Mouse (Mus musculus): ENCODE results near the gene Chil1. TPM values are rescaled to one million over a fixed set of nuclear protein-coding genes. Genes with fewer than 3 reads are reported as not detected.
A peak's percentile ranks its signal among the peaks of the same experiment; 100 is the strongest.

Chil1 gene
- total RNA-seq, 1 experiment from 2014 or later: 0.48 TPM

GRCm38 (mm10) chr1:134198197-134198995, 16.4 kb downstream of the Chil1 start:
- ATAC-seq (replicated peaks; ENCODE audit: insufficient number of reproducible peaks, low FRiP score, low TSS enrichment, poor library complexity, severe bottlenecking): no peak

GRCm38 (mm10) chr1:134200481-134200880, 18.5 kb downstream of the Chil1 start:
- no peak for ATAC-seq (replicated peaks; ENCODE audit: insufficient number of reproducible peaks, low FRiP score, low TSS enrichment, poor library complexity, severe bottlenecking)

- ATAC-seq (replicated peaks; ENCODE audit: insufficient number of reproducible peaks, low FRiP score, low TSS enrichment, poor library complexity, severe bottlenecking): no peak
These were observed 19.2 kb downstream of the Chil1 start for GRCm38 (mm10) chr1:134200998-134201686.

GRCm38 (mm10) chr1:134201751-134202420, 19.9 kb downstream of the Chil1 start:
- ATAC-seq (replicated peaks; ENCODE audit: insufficient number of reproducible peaks, low FRiP score, low TSS enrichment, poor library complexity, severe bottlenecking): peak; percentile 51; the same call in 1 of the 2 replicates

GRCm38 (mm10) chr1:134204230-134204629, 22.3 kb downstream of the Chil1 start:
- ATAC-seq (replicated peaks; ENCODE audit: insufficient number of reproducible peaks, low FRiP score, low TSS enrichment, poor library complexity, severe bottlenecking): no peak

GRCm38 (mm10) chr1:134205296-134206018, 23.5 kb downstream of the Chil1 start:
- no peak for ATAC-seq (replicated peaks; ENCODE audit: insufficient number of reproducible peaks, low FRiP score, low TSS enrichment, poor library complexity, severe bottlenecking)

GRCm38 (mm10) chr1:134206085-134206484, 24.1 kb downstream of the Chil1 start:
- no peak for ATAC-seq (replicated peaks; ENCODE audit: insufficient number of reproducible peaks, low FRiP score, low TSS enrichment, poor library complexity, severe bottlenecking)

GRCm38 (mm10) chr1:134210179-134210755, 28.3 kb downstream of the Chil1 start:
- no peak for ATAC-seq (replicated peaks; ENCODE audit: insufficient number of reproducible peaks, low FRiP score, low TSS enrichment, poor library complexity, severe bottlenecking)

GRCm38 (mm10) chr1:134211043-134211442, 29.1 kb downstream of the Chil1 start:
- no peak for ATAC-seq (replicated peaks; ENCODE audit: insufficient number of reproducible peaks, low FRiP score, low TSS enrichment, poor library complexity, severe bottlenecking)

GRCm38 (mm10) chr1:134211631-134212030, 29.7 kb downstream of the Chil1 start:
- no peak for ATAC-seq (replicated peaks; ENCODE audit: insufficient number of reproducible peaks, low FRiP score, low TSS enrichment, poor library complexity, severe bottlenecking)

- no peak for ATAC-seq (replicated peaks; ENCODE audit: insufficient number of reproducible peaks, low FRiP score, low TSS enrichment, poor library complexity, severe bottlenecking)
These were observed 30.4 kb downstream of the Chil1 start for GRCm38 (mm10) chr1:134212351-134212750.

- ATAC-seq (replicated peaks; ENCODE audit: insufficient number of reproducible peaks, low FRiP score, low TSS enrichment, poor library complexity, severe bottlenecking): no peak
These were observed 31.4 kb downstream of the Chil1 start for GRCm38 (mm10) chr1:134213405-134213804.

- no peak for ATAC-seq (replicated peaks; ENCODE audit: insufficient number of reproducible peaks, low FRiP score, low TSS enrichment, poor library complexity, severe bottlenecking)
These were observed 33.1 kb downstream of the Chil1 start for GRCm38 (mm10) chr1:134215059-134215458.

- ATAC-seq (replicated peaks; ENCODE audit: insufficient number of reproducible peaks, low FRiP score, low TSS enrichment, poor library complexity, severe bottlenecking): no peak
These were observed 34.0 kb downstream of the Chil1 start for GRCm38 (mm10) chr1:134215751-134216628.

- ATAC-seq (replicated peaks; ENCODE audit: insufficient number of reproducible peaks, low FRiP score, low TSS enrichment, poor library complexity, severe bottlenecking): no peak
These were observed 34.6 kb downstream of the Chil1 start for GRCm38 (mm10) chr1:134216629-134216971.

- no peak for ATAC-seq (replicated peaks; ENCODE audit: insufficient number of reproducible peaks, low FRiP score, low TSS enrichment, poor library complexity, severe bottlenecking)
These were observed 35.1 kb downstream of the Chil1 start for GRCm38 (mm10) chr1:134217028-134217481.

- ATAC-seq (replicated peaks; ENCODE audit: insufficient number of reproducible peaks, low FRiP score, low TSS enrichment, poor library complexity, severe bottlenecking): no peak
These were observed 36.0 kb downstream of the Chil1 start for GRCm38 (mm10) chr1:134217942-134218341.

GRCm38 (mm10) chr1:134219608-134220007, 37.6 kb downstream of the Chil1 start:
- ATAC-seq (replicated peaks; ENCODE audit: insufficient number of reproducible peaks, low FRiP score, low TSS enrichment, poor library complexity, severe bottlenecking): no peak
